8 mouse cellular contexts compared by ENCODE assay signal in the genomic region with DNA sequence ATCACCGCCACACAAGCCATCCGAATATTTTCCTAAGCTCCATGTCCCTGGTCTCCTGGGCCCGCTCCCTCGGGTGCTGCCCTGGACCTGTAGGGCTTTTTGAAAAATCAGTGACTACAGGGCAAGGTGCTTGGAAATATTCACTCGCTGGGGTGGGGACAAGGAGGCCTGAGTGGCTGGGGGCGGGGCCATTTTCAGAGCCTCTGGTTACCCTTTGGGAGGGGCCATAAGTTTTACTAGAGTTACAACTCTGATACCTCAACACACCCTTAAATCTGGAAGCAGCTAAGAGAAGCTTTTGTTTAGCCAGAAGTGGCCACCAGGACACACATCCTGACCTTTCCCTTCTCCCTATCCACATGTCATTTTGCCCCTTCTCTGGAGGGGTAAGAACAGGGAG. TPM values are rescaled to one million over a fixed set of nuclear protein-coding genes. Genes with fewer than 3 reads are reported as not detected.
DNase-seq lines count a peak whose midpoint lies in the region; ATAC-seq and TF ChIP-seq lines count a peak whose summit lies in the region.

No protein-coding gene starts in this region.

- peaks cover 53% of the 10 kb centered on the region for H3K4me1 ChIP-seq in heart, embryonic 11.5 days (ENCODE audit: control insufficient read depth, insufficient read depth, low read length)
- no peaks in the 10 kb centered on the region for H3K4me1 ChIP-seq in cortical plate, adult 2 months (ENCODE audit: control insufficient read depth, insufficient read depth, low read length)
- H3K4me1 ChIP-seq in intestine, embryonic 15.5 days (replicated peaks), result peaks cover 55% of the 10 kb centered on the region
- H3K4me1 ChIP-seq in midbrain, embryonic 10.5 days, result peaks cover 83% of the 10 kb centered on the region

- peak overlapping the region; percentile 85 for H3K4me2 ChIP-seq in heart, embryonic 11.5 days
- peak overlapping the region; percentile 82 for H3K4me2 ChIP-seq in intestine, embryonic 15.5 days (replicated peaks)

- no peak for TF ChIP-seq CTCF in cortical plate, adult 2 months (IDR thresholded peaks at IDR 0.05; ENCODE audit: extremely low read depth, insufficient read depth, low read length)

- no peaks in the 10 kb centered on the region for H3K27me3 ChIP-seq in heart, embryonic 11.5 days (ENCODE audit: control insufficient read depth, insufficient read depth, low read length)
- H3K27me3 ChIP-seq in intestine, embryonic 15.5 days (replicated peaks), result no peaks in the 10 kb centered on the region
- no peaks in the 10 kb centered on the region for H3K27me3 ChIP-seq in midbrain, embryonic 10.5 days (ENCODE audit: low read depth, poor library complexity, severe bottlenecking)

- no peak for ATAC-seq in heart, embryonic 11.5 days (replicated peaks; ENCODE audit: insufficient number of reproducible peaks, low FRiP score, low TSS enrichment)
- no peak for ATAC-seq in intestine, embryonic 15.5 days

- intact Hi-C loops in heart, postnatal 25 days (cut with DNase I), result no loop called here

- TF ChIP-seq POLR2A in cortical plate, adult 2 months (IDR thresholded peaks at IDR 0.05; ENCODE audit: extremely low read depth, insufficient read depth, low read length), result no peak

- H3K4me3 ChIP-seq in heart, embryonic 11.5 days (ENCODE audit: low read depth, low read length), result peak overlapping the region; percentile 70
- peak overlapping the region; percentile 37 for H3K4me3 ChIP-seq in cortical plate, adult 2 months (ENCODE audit: insufficient read depth, low read length)
- peak overlapping the region; percentile 56; the same call in 1 of the 2 replicates for H3K4me3 ChIP-seq in intestine, embryonic 15.5 days (replicated peaks)
- H3K4me3 ChIP-seq in midbrain, embryonic 10.5 days, result peak overlapping the region; percentile 87

- DNase-seq in heart, postnatal 25 days (ENCODE audit: low spot score), result no peak
- DNase-seq in midbrain, embryonic 10.5 days (ENCODE audit: low spot score), result no peak
- no peak for DNase-seq in gastrocnemius, postnatal 25 days
- no peak for DNase-seq in left cerebral cortex, adult 9 months (ENCODE audit: low spot score in 2 of 2)
- DNase-seq in retina, embryonic 14.5 days (ENCODE audit: low spot score), result no peak

- peak overlapping the region; percentile 12; the same call in 1 of the 2 replicates for H3K27ac ChIP-seq in heart, embryonic 11.5 days (ENCODE audit: low read depth, low read length)
- H3K27ac ChIP-seq in cortical plate, adult 2 months (ENCODE audit: insufficient read depth, low read length), result no peak overlapping the region
- peak overlapping the region; percentile 64; the same call in 1 of the 2 replicates for H3K27ac ChIP-seq in intestine, embryonic 15.5 days
- peak overlapping the region; percentile 100 for H3K27ac ChIP-seq in midbrain, embryonic 10.5 days (replicated peaks)

- no peaks in the 10 kb centered on the region for H3K9me3 ChIP-seq in heart, embryonic 11.5 days (replicated peaks; ENCODE audit: control insufficient read depth, low read length)
- no peaks in the 10 kb centered on the region for H3K9me3 ChIP-seq in intestine, embryonic 15.5 days
- H3K9me3 ChIP-seq in midbrain, embryonic 10.5 days (replicated peaks), result no peaks in the 10 kb centered on the region

- 65% methylated on average over 6 of the region's 6 CpGs for WGBS in heart, embryonic 11.5 days (ENCODE audit: insufficient replicate concordance)
- WGBS in intestine, embryonic 15.5 days, result 69% methylated on average over 6 of the region's 6 CpGs
- WGBS in midbrain, embryonic 10.5 days, result 61% methylated on average over 6 of the region's 6 CpGs

- peaks cover 24% of the 10 kb centered on the region for H3K36me3 ChIP-seq in heart, embryonic 11.5 days (ENCODE audit: control insufficient read depth, insufficient read depth, low read length)
- peaks cover 22% of the 10 kb centered on the region for H3K36me3 ChIP-seq in intestine, embryonic 15.5 days
- peaks cover 69% of the 10 kb centered on the region for H3K36me3 ChIP-seq in midbrain, embryonic 10.5 days

- peak overlapping the region; percentile 56; the same call in 1 of the 2 replicates for H3K9ac ChIP-seq in heart, embryonic 11.5 days (ENCODE audit: low read depth, low read length)
- peak overlapping the region; percentile 33; the same call in 1 of the 2 replicates for H3K9ac ChIP-seq in intestine, embryonic 15.5 days

RNA-seq across cellular contexts. Expression of a gene that starts 5.0 kb away (rescaled TPM):
- 16.5 and 16.9 TPM in 2 replicates for polyA plus RNA-seq in heart, embryonic 11.5 days (2014; fragmentation: Nextera tagmentation; extraction: Ambion mirVana)
- under 1 TPM; 0.39 to 0.61 TPM for total RNA-seq in heart, postnatal 25 days (2021)
- polyA plus RNA-seq in cortical plate, adult 2 months (2012; rRNA removed), result 1.5 TPM in 2 replicates
- polyA plus RNA-seq in intestine, embryonic 15.5 days (2015; fragmentation: Nextera tagmentation; extraction: Ambion mirVana), result 9.6 and 11.2 TPM in 2 replicates
- polyA plus RNA-seq in midbrain, embryonic 10.5 days (2016; fragmentation: Nextera tagmentation; extraction: Ambion mirVana), result 27.7 and 33.8 TPM in 2 replicates
- total RNA-seq in gastrocnemius, postnatal 25 days (2021), result under 1 TPM; 0.24 to 0.33 TPM

RNA-seq across cellular contexts. Expression of a gene that starts 11.0 kb away (rescaled TPM):
- polyA plus RNA-seq in heart, embryonic 11.5 days (2014; fragmentation: Nextera tagmentation; extraction: Ambion mirVana), result 0.21 TPM in 1 of 2 replicates, not detected in the other
- total RNA-seq in heart, postnatal 25 days (2021), result not detected
- 0.13 and 0.36 TPM in 2 replicates for polyA plus RNA-seq in cortical plate, adult 2 months (2012; rRNA removed)
- 75.2 and 89.8 TPM in 2 replicates for polyA plus RNA-seq in intestine, embryonic 15.5 days (2015; fragmentation: Nextera tagmentation; extraction: Ambion mirVana)
- 0.49 and 0.79 TPM in 2 replicates for polyA plus RNA-seq in midbrain, embryonic 10.5 days (2016; fragmentation: Nextera tagmentation; extraction: Ambion mirVana)
- not detected for total RNA-seq in gastrocnemius, postnatal 25 days (2021)

RNA-seq across cellular contexts. Expression of a gene that starts 15.7 kb away (rescaled TPM):
- 86.9 and 110 TPM in 2 replicates for polyA plus RNA-seq in heart, embryonic 11.5 days (2014; fragmentation: Nextera tagmentation; extraction: Ambion mirVana)
- 10 to 100 TPM; 84.2 to 92.5 TPM for total RNA-seq in heart, postnatal 25 days (2021)
- 126 and 133 TPM in 2 replicates for polyA plus RNA-seq in cortical plate, adult 2 months (2012; rRNA removed)
- polyA plus RNA-seq in intestine, embryonic 15.5 days (2015; fragmentation: Nextera tagmentation; extraction: Ambion mirVana), result 188 and 231 TPM in 2 replicates
- polyA plus RNA-seq in midbrain, embryonic 10.5 days (2016; fragmentation: Nextera tagmentation; extraction: Ambion mirVana), result 175 and 192 TPM in 2 replicates
- total RNA-seq in gastrocnemius, postnatal 25 days (2021), result 10 to 100 TPM; 76.1 to 81.1 TPM

RNA-seq across cellular contexts. Expression of a gene that starts 16.4 kb away (rescaled TPM):
- polyA plus RNA-seq in heart, embryonic 11.5 days (2014; fragmentation: Nextera tagmentation; extraction: Ambion mirVana), result 48.8 and 49.5 TPM in 2 replicates
- total RNA-seq in heart, postnatal 25 days (2021), result 10 to 100 TPM; 67.4 to 71.2 TPM
- polyA plus RNA-seq in cortical plate, adult 2 months (2012; rRNA removed), result 103 and 110 TPM in 2 replicates
- polyA plus RNA-seq in intestine, embryonic 15.5 days (2015; fragmentation: Nextera tagmentation; extraction: Ambion mirVana), result 43.6 and 43.7 TPM in 2 replicates
- polyA plus RNA-seq in midbrain, embryonic 10.5 days (2016; fragmentation: Nextera tagmentation; extraction: Ambion mirVana), result 71.1 and 74.1 TPM in 2 replicates
- total RNA-seq in gastrocnemius, postnatal 25 days (2021), result 10 to 100 TPM; 59.6 to 67.2 TPM

RNA-seq across cellular contexts. Expression of a gene that starts 27.4 kb away (rescaled TPM):
- 78.2 and 82.0 TPM in 2 replicates for polyA plus RNA-seq in heart, embryonic 11.5 days (2014; fragmentation: Nextera tagmentation; extraction: Ambion mirVana)
- 100 to 1,000 TPM; 121 to 132 TPM for total RNA-seq in heart, postnatal 25 days (2021)
- 64.7 and 70.6 TPM in 2 replicates for polyA plus RNA-seq in cortical plate, adult 2 months (2012; rRNA removed)
- polyA plus RNA-seq in intestine, embryonic 15.5 days (2015; fragmentation: Nextera tagmentation; extraction: Ambion mirVana), result 120 TPM in 2 replicates
- 13.5 and 18.3 TPM in 2 replicates for polyA plus RNA-seq in midbrain, embryonic 10.5 days (2016; fragmentation: Nextera tagmentation; extraction: Ambion mirVana)
- 100 to 1,000 TPM in 1 of 2 experiments, 10 to 100 TPM in 1; 99.2 to 106 TPM for total RNA-seq in gastrocnemius, postnatal 25 days (2021)

Comparison
In these comparisons a context has a peak if more than half of its experiments do, and no peak if none do; other contexts are left out.
1. H3K4me3 ChIP-seq: peak in every context shown above with its lines; median percentile 87 in midbrain, embryonic 10.5 days; 70 in heart, embryonic 11.5 days; 56 in intestine, embryonic 15.5 days; 37 in cortical plate, adult 2 months.
2. RNA of a gene that starts 11.0 kb away (polyA plus RNA-seq): 75.2 to 89.8 TPM in intestine, embryonic 15.5 days; 0.49 to 0.79 TPM in midbrain, embryonic 10.5 days, 0.13 to 0.36 TPM in cortical plate, adult 2 months and 0.21 TPM in heart, embryonic 11.5 days; every median in the first group is over 10 times any median in the second.